Mouse (Mus musculus) heart, adult 18-20 months (tissue): Measurements from ENCODE around the gene Pex5l. TPM values are rescaled to one million over a fixed set of nuclear protein-coding genes. Genes with fewer than 3 reads are reported as not detected.

Experiments used
- DNase-seq, 2 experiments: peaks; one replicate each; pipeline ENCODE4 v3.0.0; 2021 to 2022; ENCODE audit warnings: mixed read lengths in 1 of 2
- long read RNA-seq, 2 experiments: library from polyadenylated mRNA; stranded (forward); transcript quantifications; one replicate each; pipeline ENCODE4 v2.0.0; 2021
- total RNA-seq, 2 experiments: library from RNA; stranded (reverse); gene quantifications; 2 replicates each; pipeline ENCODE4 v1.2.3; 2021

The Pex5l gene
- under 1 TPM; 0.45 to 0.46 TPM for total RNA-seq
- long read RNA-seq, experiment 1, partial matches to known transcripts, result 0 of 1 reads
- long read RNA-seq, experiment 1, other reads (novel, unspliced or antisense), result 1 of 1 reads
- long read RNA-seq, experiment 2, result 0 reads

- peak; percentile 18 to 25 for DNase-seq
These were observed at the start of gene Pex5l for GRCm38 (mm10) chr3:33142901-33143461. Gene Pex5l (minus strand): TSS chr3:33143247.

GRCm38 (mm10) chr3:33165186-33165585 is 22.1 kb upstream of the Pex5l start:
- no peak for DNase-seq

- DNase-seq, result no peak
These were observed 20.8 kb upstream of the Pex5l start for GRCm38 (mm10) chr3:33163821-33164220.

- no peak for DNase-seq
These were observed 545 bp upstream of the Pex5l start for GRCm38 (mm10) chr3:33143592-33143991.

GRCm38 (mm10) chr3:33142398-33142797 is 649 bp downstream of the Pex5l start:
- DNase-seq, result no peak

- no peak for DNase-seq
These were observed 13.1 kb downstream of the Pex5l start for GRCm38 (mm10) chr3:33129944-33130343.

GRCm38 (mm10) chr3:33124796-33125195 is 18.3 kb downstream of the Pex5l start:
- DNase-seq, result no peak

- DNase-seq, result no peak
These were observed 37.3 kb downstream of the Pex5l start for GRCm38 (mm10) chr3:33105785-33106184.

- DNase-seq, result no peak
These were observed 39.5 kb downstream of the Pex5l start for GRCm38 (mm10) chr3:33103501-33103900.

GRCm38 (mm10) chr3:33098550-33099295 is 44.3 kb downstream of the Pex5l start:
- no peak for DNase-seq

GRCm38 (mm10) chr3:33093646-33094045 is 49.4 kb downstream of the Pex5l start:
- DNase-seq, result no peak

GRCm38 (mm10) chr3:33090001-33090400 is 53.0 kb downstream of the Pex5l start:
- no peak for DNase-seq

- DNase-seq, result no peak
These were observed 53.6 kb downstream of the Pex5l start for GRCm38 (mm10) chr3:33089470-33089869.

- no peak for DNase-seq
These were observed 54.8 kb downstream of the Pex5l start for GRCm38 (mm10) chr3:33088276-33088675.

GRCm38 (mm10) chr3:33082806-33083338 is 60.2 kb downstream of the Pex5l start:
- peak in 1 of 2 experiments; percentile 4 for DNase-seq

- DNase-seq, result no peak
These were observed 61.3 kb downstream of the Pex5l start for GRCm38 (mm10) chr3:33081793-33082192.

GRCm38 (mm10) chr3:33079658-33080057 is 63.4 kb downstream of the Pex5l start:
- no peak for DNase-seq

GRCm38 (mm10) chr3:33079171-33079570 is 63.9 kb downstream of the Pex5l start:
- no peak for DNase-seq

GRCm38 (mm10) chr3:33075696-33076095 is 67.4 kb downstream of the Pex5l start:
- no peak for DNase-seq

- no peak for DNase-seq
These were observed 68.6 kb downstream of the Pex5l start for GRCm38 (mm10) chr3:33074266-33074981.

- no peak for DNase-seq
These were observed 69.2 kb downstream of the Pex5l start for GRCm38 (mm10) chr3:33073905-33074265.

GRCm38 (mm10) chr3:33070771-33071170 is 72.3 kb downstream of the Pex5l start:
- DNase-seq, result no peak

GRCm38 (mm10) chr3:33068146-33068545 is 74.9 kb downstream of the Pex5l start:
- no peak for DNase-seq
